Mouse (Mus musculus): ENCODE results near the gene Cpeb3. TPM values are rescaled to one million over a fixed set of nuclear protein-coding genes. Genes with fewer than 3 reads are reported as not detected.
"Not testable (repeated sequence)": the region's sequence is repeated elsewhere in the genome, so short reads cannot be mapped to it uniquely, and the experiment has no call there.

The Cpeb3 gene
- polyA plus RNA-seq, 1 experiment: 10.1 TPM

DNA sequence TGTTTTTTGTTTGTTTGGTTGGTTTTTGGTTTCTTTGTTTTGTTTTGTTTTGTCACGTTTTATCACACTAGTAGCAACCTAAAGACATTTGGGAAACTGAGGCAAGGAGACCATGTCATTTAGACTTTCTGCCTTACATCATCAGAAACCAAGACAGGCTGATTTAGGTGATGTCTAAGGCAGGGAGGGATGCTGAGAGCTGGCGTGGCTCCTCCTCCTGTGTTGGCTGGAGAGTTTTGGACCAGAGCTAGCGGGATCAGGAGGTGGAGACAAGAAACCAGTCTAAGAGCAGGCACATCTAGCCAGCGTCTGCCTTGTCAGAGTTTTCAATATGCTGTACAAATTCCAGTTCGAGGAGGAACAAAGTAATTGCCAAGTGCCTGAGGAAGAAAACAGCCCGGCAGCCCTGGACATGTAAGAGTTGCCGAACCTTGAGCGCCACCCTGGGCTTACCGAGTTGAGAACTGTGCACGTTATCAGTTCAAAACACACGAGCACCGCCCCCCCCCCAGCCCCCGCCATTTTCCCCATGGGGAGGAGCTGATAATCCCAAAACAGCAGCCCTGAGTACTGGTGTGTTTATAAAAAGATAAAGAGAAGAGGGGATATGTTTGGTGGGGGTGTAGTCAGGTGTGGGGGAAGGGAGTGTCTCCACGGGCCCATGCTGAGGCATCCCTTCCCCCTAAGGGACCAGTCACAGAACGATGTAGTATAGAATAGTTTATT, 29.5 kb upstream of the Cpeb3 start:
- TF ChIP-seq GATA1 (IDR thresholded peaks at IDR 0.05; ENCODE audit: low read length) (peak; percentile 64), TAL1 (IDR thresholded peaks at IDR 0.05; ENCODE audit: low read length) (peak; percentile 72)
- H3K4me3 ChIP-seq (replicated peaks): peak overlapping the region; percentile 64
- H3K36me3 ChIP-seq (ENCODE audit: control insufficient read depth): peaks cover 20% of the 10 kb centered on the region
- peaks cover 88% of the 10 kb centered on the region for H3K4me1 ChIP-seq (ENCODE audit: control insufficient read depth)
- H3K9me3 ChIP-seq (ENCODE audit: control insufficient read depth, low read length): no peaks in the 10 kb centered on the region
- peaks cover 15% of the 10 kb centered on the region for H3K27me3 ChIP-seq (ENCODE audit: control insufficient read depth)

DNA sequence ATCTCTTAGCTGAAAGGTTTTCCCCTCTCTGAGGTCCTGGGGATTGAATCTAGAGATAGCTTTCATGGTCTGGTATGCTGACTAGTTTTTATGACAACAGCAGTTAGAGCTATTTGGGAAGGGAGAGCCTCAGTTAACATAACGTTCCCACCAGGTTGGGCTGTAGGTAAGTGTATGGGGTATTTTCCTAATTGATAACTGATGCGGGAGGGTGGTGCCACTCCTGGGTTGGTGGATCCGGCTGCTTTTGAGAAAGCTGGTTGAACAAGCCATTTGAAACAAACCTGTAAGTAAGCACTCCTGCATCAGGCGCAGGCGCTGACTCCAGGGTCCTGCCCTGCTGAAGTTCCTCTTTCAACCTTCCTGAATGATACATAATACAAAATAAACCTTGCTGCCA, 28.9 kb upstream of the Cpeb3 start:
- TF ChIP-seq TAL1 (IDR thresholded peaks at IDR 0.05; ENCODE audit: low read length) (no peak), GATA1 (IDR thresholded peaks at IDR 0.05; ENCODE audit: low read length) (no peak)
- H3K9me3 ChIP-seq (ENCODE audit: control insufficient read depth, low read length): no peaks in the 10 kb centered on the region
- peaks cover 92% of the 10 kb centered on the region for H3K4me1 ChIP-seq (ENCODE audit: control insufficient read depth)
- H3K27me3 ChIP-seq (ENCODE audit: control insufficient read depth): peaks cover 15% of the 10 kb centered on the region
- peaks cover 20% of the 10 kb centered on the region for H3K36me3 ChIP-seq (ENCODE audit: control insufficient read depth)
- peak overlapping the region; percentile 64 for H3K4me3 ChIP-seq (replicated peaks)

DNA sequence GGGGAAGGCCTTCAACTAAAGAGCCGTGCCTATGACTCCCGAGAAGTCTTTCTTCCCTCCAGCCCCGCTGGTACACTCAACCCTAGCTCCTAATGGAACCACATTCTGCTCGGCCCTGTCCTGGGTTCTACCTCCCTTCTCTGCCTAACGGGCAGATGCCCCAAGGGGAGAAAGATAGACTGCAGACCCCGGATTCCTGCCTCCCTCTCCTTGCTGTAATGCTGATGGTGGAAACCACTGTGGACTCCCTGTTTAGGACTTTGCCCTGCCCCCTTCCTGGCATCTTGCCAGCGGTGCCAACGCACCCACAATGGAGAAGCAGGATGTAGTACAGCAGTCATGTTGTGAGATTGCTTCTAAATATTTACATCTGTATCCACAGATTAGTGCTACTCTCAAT, 27.4 kb upstream of the Cpeb3 start:
- H3K27me3 ChIP-seq (ENCODE audit: control insufficient read depth): peaks cover 15% of the 10 kb centered on the region
- peak overlapping the region; percentile 11 for H3K4me3 ChIP-seq (replicated peaks)

DNA sequence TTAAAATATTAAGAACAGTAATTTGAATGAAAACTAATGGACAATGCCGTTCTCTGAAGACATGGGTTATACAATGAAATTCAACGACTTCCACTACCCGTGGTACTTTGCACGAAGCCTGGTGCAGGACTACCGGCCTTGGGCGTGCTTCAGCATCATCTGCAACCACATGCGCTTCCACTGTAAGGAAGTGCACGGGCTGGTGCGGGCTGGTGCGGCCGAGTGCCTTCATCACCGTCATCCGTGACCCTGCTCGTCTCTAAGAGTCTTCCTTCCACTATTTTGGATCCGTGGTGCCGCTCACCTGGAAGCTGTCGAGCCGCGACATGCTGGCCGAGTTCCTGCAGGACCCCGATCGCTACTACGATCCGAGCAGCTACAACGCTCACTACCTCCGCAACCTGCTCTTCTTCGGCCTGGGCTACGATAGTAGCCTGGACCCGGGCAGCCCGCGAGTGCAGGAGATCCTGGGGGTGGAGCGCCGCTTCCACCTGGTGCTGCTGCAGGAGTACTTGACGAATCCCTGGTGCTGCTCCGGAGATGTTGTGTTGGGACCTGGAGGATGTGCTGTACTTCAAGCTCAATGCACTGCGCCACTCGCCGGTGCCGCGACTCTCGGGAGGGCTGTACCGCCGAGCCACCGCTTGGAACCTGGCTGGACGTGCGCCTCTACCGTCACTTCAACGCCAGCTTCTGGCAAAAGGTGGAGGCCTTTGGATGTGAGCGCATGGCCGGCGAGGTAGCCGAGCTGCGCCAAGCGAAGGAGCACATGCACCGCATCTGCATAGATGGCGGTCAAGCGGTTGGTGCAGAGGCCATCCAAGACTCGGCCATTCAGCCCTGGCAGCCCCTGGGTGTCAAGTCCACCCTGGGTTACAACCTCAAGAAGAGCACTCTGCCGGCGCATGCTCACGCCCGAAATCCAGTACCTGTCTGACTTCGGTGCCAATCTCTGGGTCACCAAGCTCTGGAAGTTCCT, 25.4 kb upstream of the Cpeb3 start:
- H3K36me3 ChIP-seq (ENCODE audit: control insufficient read depth): peaks cover 39% of the 10 kb centered on the region
- peaks cover 90% of the 10 kb centered on the region for H3K4me1 ChIP-seq (ENCODE audit: control insufficient read depth)
- H3K27me3 ChIP-seq (ENCODE audit: control insufficient read depth): peaks cover 15% of the 10 kb centered on the region
- H3K9me3 ChIP-seq (ENCODE audit: control insufficient read depth, low read length): no peaks in the 10 kb centered on the region
- TF ChIP-seq TAL1 (IDR thresholded peaks at IDR 0.05; ENCODE audit: low read length) (no peak), GATA1 (IDR thresholded peaks at IDR 0.05; ENCODE audit: low read length) (no peak)
- H3K4me3 ChIP-seq (replicated peaks): peak overlapping the region; percentile 71

More for the DNA sequence above, 27.4 kb upstream of the Cpeb3 start:
- TF ChIP-seq TAL1 (IDR thresholded peaks at IDR 0.05; ENCODE audit: low read length) (no peak), GATA1 (IDR thresholded peaks at IDR 0.05; ENCODE audit: low read length) (no peak)
- Histone ChIP-seq H3K9me3 (ENCODE audit: control insufficient read depth, low read length) (no peaks in the 10 kb centered on the region), H3K36me3 (ENCODE audit: control insufficient read depth) (peaks cover 28% of the 10 kb centered on the region), H3K4me1 (ENCODE audit: control insufficient read depth) (peaks cover 96% of the 10 kb centered on the region)

DNA sequence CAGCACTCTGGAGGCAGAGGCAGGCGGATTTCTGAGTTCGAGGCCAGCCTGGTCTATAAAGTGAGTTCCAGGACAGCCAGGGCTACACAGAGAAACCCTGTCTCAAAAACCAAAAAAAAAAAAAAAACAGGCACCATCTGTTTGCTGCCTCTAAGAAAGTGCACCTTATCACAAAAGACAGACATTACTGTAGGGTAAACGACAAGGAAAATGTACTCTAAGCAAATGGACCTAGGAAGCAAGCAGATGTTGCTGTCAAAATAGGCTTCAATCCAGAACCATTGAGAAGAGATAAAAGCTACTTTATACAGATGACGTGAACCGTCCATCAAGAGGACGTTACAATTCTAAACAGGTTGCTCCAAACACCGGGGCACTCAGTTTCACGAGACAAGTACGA, 24.2 kb upstream of the Cpeb3 start:
- Histone ChIP-seq H3K27me3 (ENCODE audit: control insufficient read depth) (peaks cover 15% of the 10 kb centered on the region), H3K4me3 (replicated peaks) (peak overlapping the region; percentile 71), H3K36me3 (ENCODE audit: control insufficient read depth) (peaks cover 47% of the 10 kb centered on the region), H3K4me1 (ENCODE audit: control insufficient read depth) (peaks cover 82% of the 10 kb centered on the region)
- TF ChIP-seq TAL1 (IDR thresholded peaks at IDR 0.05; ENCODE audit: low read length) (peak; percentile 83), GATA1 (IDR thresholded peaks at IDR 0.05; ENCODE audit: low read length) (peak; percentile 66)
- H3K9me3 ChIP-seq (ENCODE audit: control insufficient read depth, low read length): not testable (repeated sequence)

DNA sequence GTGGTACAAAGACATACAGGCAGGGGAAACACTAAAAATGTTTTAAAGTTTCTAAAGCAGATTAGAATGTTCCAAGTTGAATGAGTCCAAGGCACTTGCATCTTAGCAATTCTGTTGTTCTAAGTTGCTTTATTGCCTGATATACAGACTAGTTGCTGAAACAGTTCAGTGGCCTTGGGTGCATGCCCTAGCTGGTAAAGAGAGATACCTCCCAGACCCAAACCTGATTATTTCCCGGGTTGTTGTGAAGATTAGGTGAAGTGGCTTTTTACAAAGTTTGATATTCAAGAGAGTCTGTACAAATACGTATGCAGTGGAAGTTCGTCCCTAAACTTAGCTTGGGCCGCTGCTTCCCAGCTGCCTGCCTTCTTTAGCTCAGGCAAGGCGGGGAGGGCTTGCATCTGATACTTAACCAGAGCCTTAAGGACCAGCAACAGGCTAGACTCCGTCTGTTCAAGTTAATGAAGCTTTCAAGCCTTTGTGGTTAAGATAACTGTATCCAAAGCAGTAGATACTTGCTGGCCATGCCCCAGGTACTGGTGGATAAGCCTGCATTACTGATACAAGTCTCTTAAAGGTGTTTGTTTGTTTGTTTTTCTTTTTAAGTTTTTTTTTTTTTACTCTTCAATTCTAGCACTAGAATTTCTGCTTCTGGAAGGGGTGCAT, 16.9 kb upstream of the Cpeb3 start:
- Histone ChIP-seq H3K36me3 (ENCODE audit: control insufficient read depth) (peaks cover 87% of the 10 kb centered on the region), H3K9me3 (ENCODE audit: control insufficient read depth, low read length) (no peaks in the 10 kb centered on the region), H3K27me3 (ENCODE audit: control insufficient read depth) (no peaks in the 10 kb centered on the region), H3K4me1 (ENCODE audit: control insufficient read depth) (peaks cover 43% of the 10 kb centered on the region), H3K4me3 (replicated peaks) (no peak overlapping the region)
- TF ChIP-seq GATA1 (IDR thresholded peaks at IDR 0.05; ENCODE audit: low read length): no peak
- TF ChIP-seq TAL1 (IDR thresholded peaks at IDR 0.05; ENCODE audit: low read length): no peak

DNA sequence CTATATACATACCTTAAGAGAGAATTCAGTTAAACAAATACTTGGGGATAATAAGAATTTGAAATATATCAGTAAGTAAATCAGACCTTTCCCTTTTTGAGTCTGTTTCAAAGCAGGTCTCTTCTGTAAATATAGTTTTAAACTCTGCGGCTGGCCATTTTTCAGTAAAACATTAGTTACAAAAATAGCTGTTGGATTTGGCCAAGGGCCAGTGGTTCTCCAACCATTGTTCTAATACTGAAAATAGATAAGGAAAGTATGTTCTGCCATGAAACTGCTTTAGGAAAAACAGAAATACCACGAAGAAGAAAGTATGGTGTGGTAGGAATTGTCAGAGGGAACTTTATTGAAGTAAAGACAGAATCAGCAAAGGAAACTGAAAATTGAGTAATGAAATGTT, 6.3 kb upstream of the Cpeb3 start:
- Histone ChIP-seq H3K4me1 (ENCODE audit: control insufficient read depth) (peaks cover 43% of the 10 kb centered on the region), H3K4me3 (replicated peaks) (no peak overlapping the region), H3K36me3 (ENCODE audit: control insufficient read depth) (peaks cover 100% of the 10 kb centered on the region), H3K9me3 (ENCODE audit: control insufficient read depth, low read length) (no peaks in the 10 kb centered on the region), H3K27me3 (ENCODE audit: control insufficient read depth) (no peaks in the 10 kb centered on the region)
- no peak for TF ChIP-seq GATA1 (IDR thresholded peaks at IDR 0.05; ENCODE audit: low read length)
- TF ChIP-seq TAL1 (IDR thresholded peaks at IDR 0.05; ENCODE audit: low read length): no peak

DNA sequence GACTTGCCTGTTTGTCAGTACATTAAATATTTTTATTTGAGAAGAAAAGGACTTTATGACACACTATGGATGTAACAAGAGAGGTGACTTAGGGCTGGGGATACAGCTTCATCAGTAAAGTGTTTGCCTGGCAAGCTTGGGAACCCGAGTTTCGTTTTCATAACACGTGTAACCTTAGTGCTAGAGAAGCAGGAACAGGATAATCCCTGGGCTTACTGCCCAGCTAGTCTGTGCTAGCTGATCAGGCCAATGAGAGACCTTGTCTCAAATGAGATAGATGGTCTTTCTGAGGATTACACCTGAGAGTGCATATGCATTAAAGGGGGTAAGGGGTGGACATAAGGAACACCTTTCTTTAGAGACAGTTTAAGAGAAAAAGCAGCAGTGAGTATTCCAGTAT, 3.0 kb upstream of the Cpeb3 start:
- peaks cover 51% of the 10 kb centered on the region for H3K4me1 ChIP-seq (ENCODE audit: control insufficient read depth)
- TF ChIP-seq GATA1 (IDR thresholded peaks at IDR 0.05; ENCODE audit: low read length): no peak
- no peak for TF ChIP-seq TAL1 (IDR thresholded peaks at IDR 0.05; ENCODE audit: low read length)
- no peaks in the 10 kb centered on the region for H3K27me3 ChIP-seq (ENCODE audit: control insufficient read depth)
- no peaks in the 10 kb centered on the region for H3K9me3 ChIP-seq (ENCODE audit: control insufficient read depth, low read length)
- no peak overlapping the region for H3K4me3 ChIP-seq (replicated peaks)
- peaks cover 82% of the 10 kb centered on the region for H3K36me3 ChIP-seq (ENCODE audit: control insufficient read depth)
